Mouse (Mus musculus): ENCODE measurements around the gene Zmynd10. TPM values are rescaled to one million over a fixed set of nuclear protein-coding genes. Genes with fewer than 3 reads are reported as not detected.
"Not testable (repeated sequence)": the region's sequence is repeated elsewhere in the genome, so short reads cannot be mapped to it uniquely, and the experiment has no call there.

Zmynd10 gene
- polyA plus RNA-seq, 1 experiment from 2014 or later = 0.74 TPM

- Histone ChIP-seq H3K9ac (replicated peaks; ENCODE audit: low read depth, low read length) (peak overlapping the region; percentile 73), H3K4me1 (ENCODE audit: control insufficient read depth, insufficient read depth, low read length) (peaks cover 25% of the 10 kb centered on the region), H3K4me3 (ENCODE audit: low read depth, low read length) (peak overlapping the region; percentile 71), H3K36me3 (ENCODE audit: control insufficient read depth, insufficient read depth, low read length) (peaks cover 26% of the 10 kb centered on the region), H3K27me3 (ENCODE audit: control insufficient read depth, insufficient read depth, low read length) (no peaks in the 10 kb centered on the region), H3K27ac (ENCODE audit: low read length) (peak overlapping the region; percentile 93), H3K4me2 (replicated peaks; ENCODE audit: low read depth, low read length) (peak overlapping the region; percentile 83), H3K9me3 (ENCODE audit: control insufficient read depth, low read depth, low read length) (no peaks in the 10 kb centered on the region)
- under 1% methylated on average over 41 of the region's 41 CpGs for WGBS
- ATAC-seq (ENCODE audit: insufficient number of reproducible peaks, insufficient read depth, low FRiP score, low read depth) = peak; percentile 86
Observed at GRCm38 (mm10) chr9:107568331-107569261, 21.5 kb downstream of the Zmynd10 start.

GRCm38 (mm10) chr9:107569270-107569669 lies 22.2 kb downstream of the Zmynd10 start:
- Histone ChIP-seq H3K9ac (replicated peaks; ENCODE audit: low read depth, low read length) (peak overlapping the region; percentile 73), H3K4me2 (replicated peaks; ENCODE audit: low read depth, low read length) (peak overlapping the region; percentile 83), H3K4me1 (ENCODE audit: control insufficient read depth, insufficient read depth, low read length) (peaks cover 20% of the 10 kb centered on the region), H3K4me3 (ENCODE audit: low read depth, low read length) (peak overlapping the region; percentile 71), H3K27ac (ENCODE audit: low read length) (peak overlapping the region; percentile 93), H3K27me3 (ENCODE audit: control insufficient read depth, insufficient read depth, low read length) (no peaks in the 10 kb centered on the region), H3K36me3 (ENCODE audit: control insufficient read depth, insufficient read depth, low read length) (peaks cover 29% of the 10 kb centered on the region), H3K9me3 (ENCODE audit: control insufficient read depth, low read depth, low read length) (no peaks in the 10 kb centered on the region)
- WGBS = under 1% methylated on average over 23 of the region's 23 CpGs
- ATAC-seq (ENCODE audit: insufficient number of reproducible peaks, insufficient read depth, low FRiP score, low read depth) = peak; percentile 7; the same call in 1 of the 2 replicates

DNA sequence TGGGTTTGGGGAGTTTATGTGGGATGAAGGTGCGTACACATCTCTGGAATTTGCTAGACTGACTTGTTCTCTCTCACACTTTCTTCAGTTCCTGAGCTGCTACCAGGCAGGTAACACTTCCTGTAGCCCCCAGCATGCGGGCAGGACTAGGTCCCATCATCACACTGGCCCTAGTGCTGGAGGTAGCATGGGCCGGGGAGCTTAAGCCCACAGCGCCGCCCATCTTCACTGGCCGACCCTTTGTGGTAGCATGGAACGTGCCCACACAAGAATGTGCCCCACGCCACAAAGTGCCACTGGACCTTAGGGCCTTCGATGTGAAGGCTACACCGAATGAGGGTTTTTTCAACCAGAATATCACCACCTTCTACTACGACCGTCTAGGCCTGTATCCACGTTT lies 22.9 kb downstream of the Zmynd10 start:
- Histone ChIP-seq H3K4me1 (ENCODE audit: control insufficient read depth, insufficient read depth, low read length) (peaks cover 20% of the 10 kb centered on the region), H3K4me3 (ENCODE audit: low read depth, low read length) (peak overlapping the region; percentile 71), H3K4me2 (replicated peaks; ENCODE audit: low read depth, low read length) (peak overlapping the region; percentile 83), H3K36me3 (ENCODE audit: control insufficient read depth, insufficient read depth, low read length) (peaks cover 29% of the 10 kb centered on the region), H3K27ac (ENCODE audit: low read length) (no peak overlapping the region; the same call in 1 of the 2 replicates), H3K27me3 (ENCODE audit: control insufficient read depth, insufficient read depth, low read length) (no peaks in the 10 kb centered on the region), H3K9ac (replicated peaks; ENCODE audit: low read depth, low read length) (peak overlapping the region; percentile 73), H3K9me3 (ENCODE audit: control insufficient read depth, low read depth, low read length) (no peaks in the 10 kb centered on the region)
- WGBS = 32% methylated on average over 13 of the region's 13 CpGs
- ATAC-seq (ENCODE audit: insufficient number of reproducible peaks, insufficient read depth, low FRiP score, low read depth) = no peak

GRCm38 (mm10) chr9:107570845-107571244 lies 23.7 kb downstream of the Zmynd10 start:
- 0 out of 2 replicates have a peak overlapping the region, but pooled peaks have one; percentile 73 for H3K9ac ChIP-seq (replicated peaks; ENCODE audit: low read depth, low read length)
- no peak for ATAC-seq (ENCODE audit: insufficient number of reproducible peaks, insufficient read depth, low FRiP score, low read depth)
- WGBS = 80% methylated on average over 21 of the region's 21 CpGs
- peak overlapping the region; percentile 71; the same call in 1 of the 2 replicates for H3K4me3 ChIP-seq (ENCODE audit: low read depth, low read length)
- no peaks in the 10 kb centered on the region for H3K9me3 ChIP-seq (ENCODE audit: control insufficient read depth, low read depth, low read length)
- H3K4me1 ChIP-seq (ENCODE audit: control insufficient read depth, insufficient read depth, low read length) = peaks cover 20% of the 10 kb centered on the region
- no peak overlapping the region for H3K27ac ChIP-seq (ENCODE audit: low read length)
- peak overlapping the region; percentile 83 for H3K4me2 ChIP-seq (replicated peaks; ENCODE audit: low read depth, low read length)
- peaks cover 29% of the 10 kb centered on the region for H3K36me3 ChIP-seq (ENCODE audit: control insufficient read depth, insufficient read depth, low read length)
- H3K27me3 ChIP-seq (ENCODE audit: control insufficient read depth, insufficient read depth, low read length) = no peaks in the 10 kb centered on the region

GRCm38 (mm10) chr9:107571534-107572326 lies 24.6 kb downstream of the Zmynd10 start:
- Histone ChIP-seq H3K9me3 (ENCODE audit: control insufficient read depth, low read depth, low read length) (no peaks in the 10 kb centered on the region), H3K36me3 (ENCODE audit: control insufficient read depth, insufficient read depth, low read length) (peaks cover 29% of the 10 kb centered on the region), H3K4me1 (ENCODE audit: control insufficient read depth, insufficient read depth, low read length) (peaks cover 25% of the 10 kb centered on the region), H3K9ac (replicated peaks; ENCODE audit: low read depth, low read length) (no peak overlapping the region), H3K27ac (ENCODE audit: low read length) (no peak overlapping the region), H3K4me2 (replicated peaks; ENCODE audit: low read depth, low read length) (peak overlapping the region; percentile 83), H3K4me3 (ENCODE audit: low read depth, low read length) (0 out of 2 replicates have a peak overlapping the region, but pooled peaks have one; percentile 6), H3K27me3 (ENCODE audit: control insufficient read depth, insufficient read depth, low read length) (no peaks in the 10 kb centered on the region)
- no peak for ATAC-seq (ENCODE audit: insufficient number of reproducible peaks, insufficient read depth, low FRiP score, low read depth)
- WGBS = 90% methylated on average over 22 of the region's 22 CpGs

DNA sequence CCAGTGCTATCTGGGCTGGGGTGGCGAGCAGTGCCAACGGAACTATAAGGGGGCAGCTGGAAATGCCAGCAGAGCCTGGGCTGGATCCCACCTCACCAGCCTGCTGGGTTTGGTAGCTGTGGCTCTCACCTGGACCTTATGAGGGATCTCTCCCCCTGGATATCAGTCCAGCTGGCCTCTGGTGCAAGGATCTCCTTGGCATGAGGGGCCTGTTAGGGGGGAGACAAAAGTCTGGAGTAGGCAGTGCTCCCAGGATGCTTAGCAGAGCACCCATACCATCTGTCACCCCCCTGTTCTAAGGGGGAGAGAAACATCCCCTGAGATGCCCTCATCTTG lies 25.2 kb downstream of the Zmynd10 start:
- Histone ChIP-seq H3K27me3 (ENCODE audit: control insufficient read depth, insufficient read depth, low read length) (no peaks in the 10 kb centered on the region), H3K9me3 (ENCODE audit: control insufficient read depth, low read depth, low read length) (no peaks in the 10 kb centered on the region), H3K36me3 (ENCODE audit: control insufficient read depth, insufficient read depth, low read length) (peaks cover 29% of the 10 kb centered on the region), H3K4me1 (ENCODE audit: control insufficient read depth, insufficient read depth, low read length) (peaks cover 29% of the 10 kb centered on the region), H3K9ac (replicated peaks; ENCODE audit: low read depth, low read length) (no peak overlapping the region), H3K4me3 (ENCODE audit: low read depth, low read length) (no peak overlapping the region), H3K4me2 (replicated peaks; ENCODE audit: low read depth, low read length) (no peak overlapping the region), H3K27ac (ENCODE audit: low read length) (no peak overlapping the region)
- 100% methylated on average over 2 of the region's 2 CpGs for WGBS
- no peak for ATAC-seq (ENCODE audit: insufficient number of reproducible peaks, insufficient read depth, low FRiP score, low read depth)

- H3K4me1 ChIP-seq (ENCODE audit: control insufficient read depth, insufficient read depth, low read length) = peaks cover 28% of the 10 kb centered on the region
- H3K36me3 ChIP-seq (ENCODE audit: control insufficient read depth, insufficient read depth, low read length) = peaks cover 29% of the 10 kb centered on the region
- H3K27me3 ChIP-seq (ENCODE audit: control insufficient read depth, insufficient read depth, low read length); H3K4me3 ChIP-seq (ENCODE audit: low read depth, low read length); ATAC-seq (ENCODE audit: insufficient number of reproducible peaks, insufficient read depth, low FRiP score, low read depth); H3K9ac ChIP-seq (replicated peaks; ENCODE audit: low read depth, low read length); H3K9me3 ChIP-seq (ENCODE audit: control insufficient read depth, low read depth, low read length); H3K27ac ChIP-seq (ENCODE audit: low read length); H3K4me2 ChIP-seq (replicated peaks; ENCODE audit: low read depth, low read length): not testable (repeated sequence)
- 87% methylated on average over 6 of the region's 6 CpGs for WGBS
Observed at GRCm38 (mm10) chr9:107573774-107574173, 26.7 kb downstream of the Zmynd10 start.

DNA sequence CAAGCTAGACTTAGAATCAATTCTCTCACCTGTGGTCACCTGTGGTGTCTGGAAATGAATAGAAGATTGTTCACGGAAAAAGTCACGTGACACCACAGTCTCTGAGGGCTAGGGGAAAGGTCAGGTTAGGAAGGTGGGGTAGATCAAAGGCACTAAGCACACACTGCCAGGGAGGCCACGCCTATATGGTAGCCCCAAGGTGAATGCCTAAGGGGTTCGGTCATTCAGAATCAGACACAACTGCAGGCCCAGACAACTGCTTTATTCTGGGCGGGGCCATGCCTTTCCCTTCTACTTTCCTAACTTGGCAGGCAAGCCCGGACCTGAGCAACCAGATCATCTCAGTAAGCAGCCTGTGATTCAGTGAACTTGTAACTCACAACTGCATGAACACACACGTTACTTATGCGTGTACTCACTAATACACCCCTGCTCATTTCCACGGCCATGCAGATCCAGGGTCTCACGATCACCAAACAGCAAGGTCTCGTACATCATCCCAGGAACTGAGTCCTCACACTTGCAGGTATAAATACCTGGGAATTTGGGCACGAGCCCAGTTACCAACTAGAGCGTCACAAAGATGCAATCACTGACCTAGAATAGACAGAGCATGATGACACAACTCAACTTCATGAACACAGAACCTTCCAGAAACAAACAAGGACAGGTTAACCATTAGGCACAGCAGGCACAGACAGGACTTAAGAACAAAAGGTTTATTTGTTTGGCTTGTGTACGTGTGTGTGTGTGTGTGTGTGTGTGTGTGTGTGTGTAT lies 28.7 kb downstream of the Zmynd10 start:
- H3K27ac ChIP-seq (ENCODE audit: low read length) = peak overlapping the region; percentile 80
- ATAC-seq (ENCODE audit: insufficient number of reproducible peaks, insufficient read depth, low FRiP score, low read depth) = peak; percentile 70
- WGBS = 68% methylated on average over 14 of the region's 14 CpGs
- H3K9ac ChIP-seq (replicated peaks; ENCODE audit: low read depth, low read length) = no peak overlapping the region
- H3K27me3 ChIP-seq (ENCODE audit: control insufficient read depth, insufficient read depth, low read length) = no peaks in the 10 kb centered on the region
- peaks cover 23% of the 10 kb centered on the region for H3K4me1 ChIP-seq (ENCODE audit: control insufficient read depth, insufficient read depth, low read length)
- H3K4me3 ChIP-seq (ENCODE audit: low read depth, low read length) = no peak overlapping the region
- peaks cover 23% of the 10 kb centered on the region for H3K36me3 ChIP-seq (ENCODE audit: control insufficient read depth, insufficient read depth, low read length)
- no peak overlapping the region for H3K4me2 ChIP-seq (replicated peaks; ENCODE audit: low read depth, low read length)
- H3K9me3 ChIP-seq (ENCODE audit: control insufficient read depth, low read depth, low read length) = no peaks in the 10 kb centered on the region

Measured in stomach, embryonic 14.5 days (tissue).